Mouse (Mus musculus): ENCODE measurements around the gene Ugt1a8. TPM values are rescaled to one million over a fixed set of nuclear protein-coding genes. Genes with fewer than 3 reads are reported as not detected.
A peak's percentile ranks its signal among the peaks of the same experiment; 100 is the strongest.

Ugt1a8 gene
- total and polyA plus RNA-seq, 3 experiments = not detected

DNA sequence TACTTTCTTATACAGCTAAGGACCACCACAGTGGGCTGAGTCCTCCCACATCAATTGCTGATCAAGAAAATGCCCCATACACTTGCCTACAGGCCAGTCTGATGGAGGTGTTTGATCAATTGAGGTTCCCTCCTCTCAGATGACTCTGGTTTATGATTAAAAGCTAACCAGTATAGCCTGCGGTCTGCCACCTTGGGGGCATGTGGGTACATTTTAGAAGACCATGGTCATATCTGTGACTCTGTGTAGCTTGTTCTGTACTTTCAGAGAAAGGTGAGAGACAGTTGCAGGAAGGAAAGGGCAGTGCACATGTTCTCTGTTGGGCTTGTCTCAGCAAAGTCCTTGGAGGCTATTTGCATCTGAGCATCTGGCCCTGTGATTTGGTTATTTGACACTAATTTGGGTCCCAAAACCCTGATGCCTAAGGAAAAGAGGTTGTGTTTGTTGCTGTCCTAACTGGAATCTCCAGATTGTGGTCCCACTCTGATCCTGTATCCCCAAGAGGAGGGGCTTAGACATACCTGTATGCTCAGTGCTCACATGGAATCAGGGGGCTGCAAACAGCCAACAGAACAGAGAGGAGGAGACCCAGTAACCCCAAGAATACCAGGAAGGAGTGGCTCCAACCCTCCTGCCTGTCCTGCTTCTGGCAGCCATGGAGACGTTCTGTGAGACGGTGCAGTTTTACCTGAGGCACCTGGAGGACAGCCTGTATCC is 145.2 kb downstream of the Ugt1a8 start:
- no peaks in the 10 kb centered on the region for H3K79me2 ChIP-seq (replicated peaks; ENCODE audit: control insufficient read depth, insufficient read depth, low read length)
- intact Hi-C loops (cut with DNase I) = no loop called here
- H3K4me1 ChIP-seq (ENCODE audit: control insufficient read depth, insufficient read depth, low read length) = no peaks in the 10 kb centered on the region
- peak in 1 of 2 experiments; percentile 30 for DNase-seq
- H3K27me3 ChIP-seq (ENCODE audit: control insufficient read depth, insufficient read depth, low read length) = no peaks in the 10 kb centered on the region
- no peak overlapping the region for H3K9ac ChIP-seq (ENCODE audit: low read depth, low read length)
- TF ChIP-seq EP300 (IDR thresholded peaks at IDR 0.05; ENCODE audit: insufficient read depth, low read depth, low read length) (no peak), POLR2A (IDR thresholded peaks at IDR 0.05; ENCODE audit: insufficient read depth, low read depth, low read length) (no peak), CTCF (IDR thresholded peaks at IDR 0.05) (no peak)
- 48% methylated on average over 3 of the region's 3 CpGs for WGBS
- H3K36me3 ChIP-seq (ENCODE audit: control insufficient read depth, insufficient read depth, low read length) = no peaks in the 10 kb centered on the region
- no peak overlapping the region for H3K27ac ChIP-seq
- H3K4me3 ChIP-seq = no peak overlapping the region

DNA sequence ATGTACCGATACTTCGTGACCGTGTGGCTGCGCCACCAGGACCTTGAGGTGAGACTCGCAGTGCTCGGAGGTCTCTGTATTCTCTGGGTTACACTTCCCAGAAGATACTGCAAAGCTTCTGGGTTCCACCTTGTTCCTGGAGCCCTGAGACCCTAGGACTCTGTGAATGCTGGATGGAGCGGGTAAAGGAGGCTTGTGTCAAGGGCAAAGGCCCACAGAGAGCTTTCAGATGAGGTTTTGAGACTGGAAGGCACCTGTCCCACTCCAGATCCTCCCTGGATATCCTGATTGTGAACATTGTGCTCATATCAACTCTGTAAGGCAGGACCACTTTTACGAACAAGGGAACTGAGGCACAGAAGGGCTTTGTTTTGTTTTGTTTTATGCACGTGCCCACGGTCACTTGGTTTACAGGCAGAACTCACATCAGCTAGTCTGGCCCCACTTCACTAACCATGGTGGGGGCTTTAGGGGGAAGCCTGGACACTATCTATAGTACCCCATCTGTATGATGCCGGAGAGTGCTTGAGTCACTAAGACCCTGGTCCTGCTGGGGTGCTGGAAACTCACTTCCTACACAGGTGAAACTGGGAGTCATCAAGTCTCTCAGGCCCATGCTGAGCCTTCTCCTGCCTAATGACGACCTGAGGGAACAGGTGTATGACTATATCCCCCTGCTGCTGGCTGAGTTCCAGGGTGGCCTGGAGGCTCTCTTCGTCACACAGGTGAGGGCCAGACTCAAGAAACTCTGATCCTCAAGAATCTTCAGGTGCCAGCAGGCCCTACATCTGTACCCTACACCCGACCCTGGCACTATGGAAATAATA is 146.0 kb downstream of the Ugt1a8 start:
- H3K36me3 ChIP-seq (ENCODE audit: control insufficient read depth, insufficient read depth, low read length) = no peaks in the 10 kb centered on the region
- H3K79me2 ChIP-seq (replicated peaks; ENCODE audit: control insufficient read depth, insufficient read depth, low read length) = no peaks in the 10 kb centered on the region
- H3K4me3 ChIP-seq = no peak overlapping the region
- intact Hi-C loops (cut with DNase I) = no loop called here
- no peak overlapping the region for H3K27ac ChIP-seq
- TF ChIP-seq EP300 (IDR thresholded peaks at IDR 0.05; ENCODE audit: insufficient read depth, low read depth, low read length) (no peak), CTCF (IDR thresholded peaks at IDR 0.05) (no peak), POLR2A (IDR thresholded peaks at IDR 0.05; ENCODE audit: insufficient read depth, low read depth, low read length) (no peak)
- no peaks in the 10 kb centered on the region for H3K27me3 ChIP-seq (ENCODE audit: control insufficient read depth, insufficient read depth, low read length)
- no peaks in the 10 kb centered on the region for H3K4me1 ChIP-seq (ENCODE audit: control insufficient read depth, insufficient read depth, low read length)
- DNase-seq = peak in 1 of 2 experiments; percentile 37
- 59% methylated on average over 14 of the region's 14 CpGs for WGBS
- H3K9ac ChIP-seq (ENCODE audit: low read depth, low read length) = no peak overlapping the region

- DNase-seq = no peak
- intact Hi-C loops (cut with DNase I) = no loop called here
- no peak overlapping the region for H3K9ac ChIP-seq (ENCODE audit: low read depth, low read length)
- H3K27ac ChIP-seq = no peak overlapping the region
- H3K27me3 ChIP-seq (ENCODE audit: control insufficient read depth, insufficient read depth, low read length) = no peaks in the 10 kb centered on the region
- no peaks in the 10 kb centered on the region for H3K4me1 ChIP-seq (ENCODE audit: control insufficient read depth, insufficient read depth, low read length)
- H3K36me3 ChIP-seq (ENCODE audit: control insufficient read depth, insufficient read depth, low read length) = no peaks in the 10 kb centered on the region
- WGBS = 57% methylated on average over 4 of the region's 4 CpGs
- TF ChIP-seq CTCF (IDR thresholded peaks at IDR 0.05) = no peak
- no peak for TF ChIP-seq EP300 (IDR thresholded peaks at IDR 0.05; ENCODE audit: insufficient read depth, low read depth, low read length)
- TF ChIP-seq POLR2A (IDR thresholded peaks at IDR 0.05; ENCODE audit: insufficient read depth, low read depth, low read length) = no peak
- no peaks in the 10 kb centered on the region for H3K79me2 ChIP-seq (replicated peaks; ENCODE audit: control insufficient read depth, insufficient read depth, low read length)
- no peak overlapping the region for H3K4me3 ChIP-seq
These were observed 146.6 kb downstream of the Ugt1a8 start for GRCm38 (mm10) chr1:88234248-88234610.

DNA sequence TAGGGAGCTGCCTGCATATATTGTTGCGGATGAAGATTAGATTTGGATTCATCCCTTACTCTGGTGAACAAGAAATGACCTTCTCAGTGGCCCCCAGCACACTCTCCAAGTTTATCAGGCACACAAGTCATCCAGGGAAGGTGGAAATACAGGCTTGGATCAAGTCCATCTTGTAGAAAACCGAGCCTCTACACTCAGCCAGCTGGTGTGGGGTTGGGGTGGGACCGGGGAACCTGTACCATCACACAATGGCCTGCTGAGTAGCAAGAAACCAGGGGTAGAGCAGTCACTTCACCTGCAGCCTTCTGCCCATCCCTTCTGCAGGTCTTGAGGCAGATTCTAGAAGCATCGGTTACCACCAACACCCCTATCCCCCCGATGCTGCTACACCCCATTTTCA is 147.0 kb downstream of the Ugt1a8 start:
- Histone ChIP-seq H3K9ac (ENCODE audit: low read depth, low read length) (no peak overlapping the region), H3K36me3 (ENCODE audit: control insufficient read depth, insufficient read depth, low read length) (no peaks in the 10 kb centered on the region), H3K4me1 (ENCODE audit: control insufficient read depth, insufficient read depth, low read length) (no peaks in the 10 kb centered on the region), H3K27ac (no peak overlapping the region), H3K4me3 (no peak overlapping the region), H3K79me2 (replicated peaks; ENCODE audit: control insufficient read depth, insufficient read depth, low read length) (no peaks in the 10 kb centered on the region), H3K27me3 (ENCODE audit: control insufficient read depth, insufficient read depth, low read length) (no peaks in the 10 kb centered on the region)
- intact Hi-C loops (cut with DNase I) = no loop called here
- 40% methylated on average over 5 of the region's 5 CpGs for whole genome bisulfite sequencing
- no peak for TF ChIP-seq CTCF (IDR thresholded peaks at IDR 0.05)
- TF ChIP-seq EP300 (IDR thresholded peaks at IDR 0.05; ENCODE audit: insufficient read depth, low read depth, low read length) = no peak
- TF ChIP-seq POLR2A (IDR thresholded peaks at IDR 0.05; ENCODE audit: insufficient read depth, low read depth, low read length) = no peak
- no peak for DNase-seq

DNA sequence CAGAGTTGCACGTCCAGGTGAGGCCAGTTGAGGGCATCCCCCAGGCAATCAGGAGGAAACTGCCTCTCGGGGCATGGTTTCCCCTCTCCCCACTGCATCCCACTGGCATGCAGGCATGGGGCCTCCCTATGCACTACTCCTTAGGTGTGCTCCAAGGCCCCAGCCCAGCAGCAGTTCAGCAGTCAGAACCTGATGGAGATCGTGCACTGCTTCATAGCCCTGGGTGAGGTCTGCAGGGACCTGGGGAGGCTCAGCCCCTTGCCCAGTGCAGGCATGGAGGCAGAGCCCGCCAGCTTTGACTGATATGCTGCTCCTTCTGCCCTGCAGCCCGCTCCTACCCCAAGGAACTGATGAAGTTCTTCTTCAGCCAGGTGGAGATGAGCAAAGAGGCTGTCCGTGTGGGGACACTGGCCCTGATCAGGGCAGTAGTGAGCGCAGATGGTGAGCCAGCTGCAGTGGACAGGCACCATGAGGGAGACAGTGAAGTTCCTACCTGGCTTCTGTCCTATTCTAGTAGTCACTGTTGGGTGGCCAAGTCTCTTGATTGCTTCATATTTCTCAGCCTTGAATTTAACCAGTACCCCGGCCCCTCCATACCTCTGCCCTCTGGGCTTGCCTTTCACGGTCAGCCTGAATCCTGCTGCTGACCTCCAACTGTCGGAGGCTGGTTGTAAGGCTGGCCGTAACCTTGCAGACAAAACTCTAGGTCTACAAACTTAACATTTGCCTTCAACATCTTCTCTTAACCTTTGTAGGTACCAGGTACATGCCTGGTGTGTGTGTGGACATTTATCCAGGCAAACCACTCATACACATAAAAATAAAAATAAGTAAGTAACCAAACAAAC is 147.7 kb downstream of the Ugt1a8 start:
- Histone ChIP-seq H3K27me3 (ENCODE audit: control insufficient read depth, insufficient read depth, low read length) (no peaks in the 10 kb centered on the region), H3K27ac (no peak overlapping the region), H3K4me3 (no peak overlapping the region), H3K36me3 (ENCODE audit: control insufficient read depth, insufficient read depth, low read length) (no peaks in the 10 kb centered on the region), H3K9ac (ENCODE audit: low read depth, low read length) (no peak overlapping the region), H3K4me1 (ENCODE audit: control insufficient read depth, insufficient read depth, low read length) (no peaks in the 10 kb centered on the region), H3K79me2 (replicated peaks; ENCODE audit: control insufficient read depth, insufficient read depth, low read length) (no peaks in the 10 kb centered on the region)
- no peak for DNase-seq
- intact Hi-C loops (cut with DNase I) = no loop called here
- WGBS = 55% methylated on average over 11 of the region's 11 CpGs
- TF ChIP-seq CTCF (IDR thresholded peaks at IDR 0.05) = no peak
- TF ChIP-seq POLR2A (IDR thresholded peaks at IDR 0.05; ENCODE audit: insufficient read depth, low read depth, low read length) = no peak
- no peak for TF ChIP-seq EP300 (IDR thresholded peaks at IDR 0.05; ENCODE audit: insufficient read depth, low read depth, low read length)
